Mouse (Mus musculus) gastrocnemius, postnatal 4 days (tissue): Measurements from ENCODE around the gene Gm5591. TPM values are rescaled to one million over a fixed set of nuclear protein-coding genes. Genes with fewer than 3 reads are reported as not detected.
"Not testable (repeated sequence)": the region's sequence is repeated elsewhere in the genome, so short reads cannot be mapped to it uniquely, and the experiment has no call there.

Source experiments
- DNase-seq, 2 experiments: peaks; one replicate each; pipeline ENCODE4 v3.0.0; 2021 to 2022; ENCODE audit warnings: low spot score in 2 of 2, mixed read lengths in 2 of 2
- long read RNA-seq, 2 experiments: library from polyadenylated mRNA; stranded (forward); transcript quantifications; one replicate each; pipeline ENCODE4 v2.0.0; 2021
- total RNA-seq, 2 experiments: library from RNA; stranded (reverse); gene quantifications; 2 replicates each; pipeline ENCODE4 v1.2.3; 2021

Gm5591 gene
- not detected for total RNA-seq
- long read RNA-seq, experiment 1 = 0 reads
- long read RNA-seq, experiment 2 = 0 reads

DNA sequence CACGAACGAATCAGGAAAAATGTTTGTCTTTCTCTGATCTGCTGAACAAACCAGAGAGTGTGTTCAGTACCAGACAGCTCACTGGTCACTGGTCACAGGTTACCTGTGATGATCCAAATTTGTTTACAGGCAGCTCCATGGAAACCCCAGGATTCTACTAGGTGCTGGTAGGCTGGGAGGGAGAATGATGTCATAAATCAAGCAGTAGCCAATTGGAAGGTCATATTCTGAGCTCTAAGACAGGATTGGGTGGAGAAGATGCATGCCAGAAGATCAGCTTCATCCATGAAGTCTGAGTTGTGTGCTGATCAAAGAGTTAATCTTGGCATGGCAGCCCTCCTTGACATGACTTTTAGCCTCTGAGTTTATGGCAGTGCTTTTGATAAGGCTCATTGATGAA lies at the start of gene Gm5591:
Gene Gm5591 (minus strand): TSS at position 101 of the 400 bp plus-strand sequence.
- not testable (repeated sequence) for DNase-seq

DNA sequence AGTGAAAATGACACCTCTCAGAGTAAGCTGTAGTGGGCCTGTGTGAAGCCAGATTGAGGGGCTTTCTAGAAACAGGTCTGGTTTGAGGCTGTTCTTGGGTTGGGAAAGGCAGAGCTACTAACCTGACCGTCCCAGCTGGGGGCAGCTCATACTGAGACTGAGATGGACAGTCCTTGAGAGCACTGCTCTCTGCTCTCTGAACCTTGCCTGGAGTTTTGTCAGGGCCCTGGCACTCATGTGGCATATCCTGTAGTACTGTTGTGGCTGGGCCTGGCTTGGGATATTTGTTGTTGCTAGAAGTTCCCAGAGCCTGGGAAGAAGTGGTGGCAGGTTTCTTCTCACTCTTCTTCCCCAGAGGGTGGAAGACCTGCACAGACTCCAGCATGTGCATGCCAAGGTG lies 39.5 kb downstream of the Gm5591 start:
- not testable (repeated sequence) for DNase-seq
